Mouse (Mus musculus): ENCODE results near the gene Eif6.

GRCm38 (mm10) chr2:155860102-155860501 is 33.4 kb upstream of the Eif6 start:
- TF ChIP-seq CTCF (IDR thresholded peaks at IDR 0.05) (no peak), EP300 (IDR thresholded peaks at IDR 0.05) (no peak)

Data from lung, postnatal 0 days (tissue).